Mouse (Mus musculus) thymus, adult 2 months (tissue): Measurements from ENCODE around the gene Slc9a9.

Experiments
- CTCF ChIP-seq: fragments of 200-500 bp; IDR thresholded peaks from 2 replicates; pipeline ENCODE4 v1.5.1; 2012; ENCODE audit warnings: mild to moderate bottlenecking, control low read depth, low read length, moderate library complexity, borderline replicate concordance; ENCODE audit not compliant: control insufficient read depth, poor library complexity, insufficient read depth; ENCODE audit errors: extremely low read depth
- POLR2A ChIP-seq: fragments of 200-500 bp; IDR thresholded peaks from 2 replicates; pipeline ENCODE4 v1.6.1; 2012; ENCODE audit warnings: mild to moderate bottlenecking, low read length, control low read depth, moderate library complexity; ENCODE audit not compliant: control insufficient read depth, poor library complexity, insufficient read depth; ENCODE audit errors: extremely low read depth

DNA sequence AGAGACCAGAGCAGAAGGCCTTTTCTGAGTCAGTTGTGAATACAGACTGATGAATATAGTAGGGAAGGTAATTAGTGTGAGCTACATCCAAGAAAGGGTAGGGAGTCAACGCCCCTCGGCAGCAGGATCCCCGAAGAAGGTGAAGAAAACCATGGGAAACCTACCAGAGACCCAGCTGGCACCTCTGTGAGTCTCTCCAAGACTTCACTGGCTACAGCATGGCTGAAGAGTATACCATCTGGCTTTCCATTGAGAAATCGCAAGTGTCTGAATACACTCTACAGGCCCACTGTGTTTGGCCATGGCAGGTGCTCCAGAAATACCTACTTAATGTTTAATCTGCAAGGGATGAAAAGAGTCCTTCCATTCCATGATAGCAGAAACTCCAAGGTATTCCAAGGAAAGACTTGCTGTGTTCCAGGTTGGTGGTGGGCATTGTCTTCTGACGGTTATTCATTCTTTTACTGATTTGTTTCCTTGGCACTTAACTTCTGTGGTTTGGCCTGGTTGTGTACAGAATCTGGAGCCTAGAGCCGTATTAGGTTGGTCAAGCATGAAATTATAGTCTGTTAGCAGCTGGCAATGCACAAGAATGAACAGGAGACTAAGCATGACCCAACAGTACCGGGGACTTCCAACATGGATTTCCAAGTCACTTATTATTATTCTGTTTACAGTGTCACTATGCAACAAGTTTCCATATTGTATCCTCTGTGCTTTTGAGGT is 491.0 kb downstream of the Slc9a9 start:
- no peak for TF ChIP-seq POLR2A
- no peak for TF ChIP-seq CTCF
